Mouse (Mus musculus): Measurements from ENCODE around the gene Gkn1. TPM values are rescaled to one million over a fixed set of nuclear protein-coding genes. Genes with fewer than 3 reads are reported as not detected.

Gkn1 gene
- polyA plus RNA-seq, 1 experiment from 2014 or later, result not detected

- H3K4me1 ChIP-seq (ENCODE audit: insufficient read depth), result no peaks in the 10 kb centered on the region
- H3K27ac ChIP-seq (ENCODE audit: low read depth), result no peak overlapping the region
- no peak overlapping the region for H3K4me3 ChIP-seq (ENCODE audit: low read depth, low read length)
- no peak overlapping the region for H3K9ac ChIP-seq (replicated peaks)
- DNase-seq (no peak), ATAC-seq (no peak)
- WGBS (ENCODE audit: insufficient replicate concordance), result 79% methylated on average over 8 of the region's 8 CpGs
- TF ChIP-seq EP300 (IDR thresholded peaks at IDR 0.05; ENCODE audit: low read depth) (no peak), CTCF (IDR thresholded peaks at IDR 0.05; ENCODE audit: low read depth) (no peak)
- no peaks in the 10 kb centered on the region for H3K9me3 ChIP-seq (ENCODE audit: low read length)
- H3K36me3 ChIP-seq (replicated peaks; ENCODE audit: insufficient read depth, low read length), result no peaks in the 10 kb centered on the region
- no peaks in the 10 kb centered on the region for H3K27me3 ChIP-seq (ENCODE audit: insufficient read depth, low read length)
- no peak overlapping the region for H3K4me2 ChIP-seq (ENCODE audit: low read depth, low read length)
Measured at GRCm38 (mm10) chr6:87304486-87304885, 46.3 kb downstream of the Gkn1 start.

- TF ChIP-seq EP300 (IDR thresholded peaks at IDR 0.05; ENCODE audit: low read depth) (no peak), CTCF (IDR thresholded peaks at IDR 0.05; ENCODE audit: low read depth) (no peak)
- 75% methylated on average over 5 of the region's 5 CpGs for WGBS (ENCODE audit: insufficient replicate concordance)
- DNase-seq, result no peak
- Histone ChIP-seq H3K27me3 (ENCODE audit: insufficient read depth, low read length) (no peaks in the 10 kb centered on the region), H3K9ac (replicated peaks) (no peak overlapping the region), H3K4me2 (ENCODE audit: low read depth, low read length) (no peak overlapping the region), H3K36me3 (replicated peaks; ENCODE audit: insufficient read depth, low read length) (no peaks in the 10 kb centered on the region), H3K4me1 (ENCODE audit: insufficient read depth) (no peaks in the 10 kb centered on the region), H3K9me3 (ENCODE audit: low read length) (no peaks in the 10 kb centered on the region), H3K4me3 (ENCODE audit: low read depth, low read length) (no peak overlapping the region), H3K27ac (ENCODE audit: low read depth) (no peak overlapping the region)
- no peak for ATAC-seq
Measured at GRCm38 (mm10) chr6:87302746-87303145, 48.0 kb downstream of the Gkn1 start.

- Histone ChIP-seq H3K4me1 (ENCODE audit: insufficient read depth) (no peaks in the 10 kb centered on the region), H3K9ac (replicated peaks) (no peak overlapping the region), H3K9me3 (ENCODE audit: low read length) (no peaks in the 10 kb centered on the region), H3K4me3 (ENCODE audit: low read depth, low read length) (no peak overlapping the region), H3K27ac (ENCODE audit: low read depth) (no peak overlapping the region), H3K27me3 (ENCODE audit: insufficient read depth, low read length) (no peaks in the 10 kb centered on the region), H3K4me2 (ENCODE audit: low read depth, low read length) (no peak overlapping the region), H3K36me3 (replicated peaks; ENCODE audit: insufficient read depth, low read length) (no peaks in the 10 kb centered on the region)
- DNase-seq (no peak), ATAC-seq (no peak)
- 59% methylated on average over 4 of the region's 4 CpGs for WGBS (ENCODE audit: insufficient replicate concordance)
- TF ChIP-seq EP300 (IDR thresholded peaks at IDR 0.05; ENCODE audit: low read depth), result no peak
- TF ChIP-seq CTCF (IDR thresholded peaks at IDR 0.05; ENCODE audit: low read depth), result no peak
Measured at GRCm38 (mm10) chr6:87301991-87302390, 48.8 kb downstream of the Gkn1 start.

Other genes with a start within 250 kb of the Gkn1 start
- gene D6Ertd527e, start 246.2 kb downstream of the Gkn1 start, polyA plus RNA-seq (2015; fragmentation: Nextera tagmentation; extraction: Ambion mirVana), result not detected in 2 replicates
- 0.38 and 0.47 TPM in 2 replicates for gene Antxr1, start 15.1 kb downstream of the Gkn1 start, polyA plus RNA-seq (2015; fragmentation: Nextera tagmentation; extraction: Ambion mirVana)
- not detected in 2 replicates for gene Gkn2, start 22.4 kb upstream of the Gkn1 start, polyA plus RNA-seq (2015; fragmentation: Nextera tagmentation; extraction: Ambion mirVana)
- not detected in 2 replicates for gene Gkn3, start 38.0 kb upstream of the Gkn1 start, polyA plus RNA-seq (2015; fragmentation: Nextera tagmentation; extraction: Ambion mirVana)
- gene Bmp10, start 78.1 kb upstream of the Gkn1 start, polyA plus RNA-seq (2015; fragmentation: Nextera tagmentation; extraction: Ambion mirVana), result 0.34 and 0.36 TPM in 2 replicates
- gene Arhgap25, start 182.3 kb upstream of the Gkn1 start, polyA plus RNA-seq (2015; fragmentation: Nextera tagmentation; extraction: Ambion mirVana), result 6.0 TPM in 2 replicates
- gene Prokr1, start 239.8 kb upstream of the Gkn1 start, polyA plus RNA-seq (2015; fragmentation: Nextera tagmentation; extraction: Ambion mirVana), result 1.1 and 1.6 TPM in 2 replicates

All from liver, postnatal 0 days (tissue).